Mouse (Mus musculus) kidney, postnatal 10 days (tissue): ENCODE measurements around the gene Mmp8.
A peak's percentile ranks its signal among the peaks of the same experiment; 100 is the strongest.

Source experiments
- DNase-seq: peaks from one replicate; pipeline ENCODE4 v3.0.0; 2021; ENCODE audit warnings: mixed read lengths

Gene Mmp8

DNA sequence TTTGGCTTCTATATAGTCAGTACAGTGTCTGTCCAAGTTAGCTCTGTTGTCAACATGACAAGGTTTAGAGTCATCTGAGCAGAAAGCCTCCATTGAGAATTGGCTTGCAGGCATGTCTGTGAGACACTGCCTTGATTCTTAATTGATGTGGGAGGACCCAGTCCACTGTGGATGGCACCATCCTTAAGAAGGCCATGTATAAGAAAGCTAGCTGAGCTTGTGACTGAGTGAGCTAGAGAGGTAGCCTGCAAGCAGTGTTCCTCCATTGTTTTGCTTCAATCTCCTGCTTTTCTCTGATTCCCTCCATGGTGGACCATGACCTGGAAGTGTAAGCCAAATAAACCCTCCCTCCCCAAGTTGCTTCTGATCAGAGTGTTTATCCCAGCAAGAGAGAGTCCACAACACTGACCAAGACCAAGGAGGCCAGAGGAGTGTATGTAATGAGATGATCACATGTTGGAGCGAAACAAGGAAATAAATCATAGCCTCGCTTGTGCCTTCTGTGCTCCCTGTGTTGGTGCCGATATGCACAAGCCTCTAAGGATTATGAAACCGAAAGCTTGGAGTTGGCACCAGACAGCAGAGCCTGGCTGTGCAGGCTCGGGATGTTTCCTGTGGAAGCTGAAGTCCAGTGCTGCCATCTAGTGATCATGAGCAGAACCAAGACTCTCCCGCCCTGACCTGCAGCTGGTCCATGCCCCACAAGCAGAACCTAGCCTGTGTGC, 36.7 kb downstream of the Mmp8 start:
- DNase-seq, result peak; percentile 89

DNA sequence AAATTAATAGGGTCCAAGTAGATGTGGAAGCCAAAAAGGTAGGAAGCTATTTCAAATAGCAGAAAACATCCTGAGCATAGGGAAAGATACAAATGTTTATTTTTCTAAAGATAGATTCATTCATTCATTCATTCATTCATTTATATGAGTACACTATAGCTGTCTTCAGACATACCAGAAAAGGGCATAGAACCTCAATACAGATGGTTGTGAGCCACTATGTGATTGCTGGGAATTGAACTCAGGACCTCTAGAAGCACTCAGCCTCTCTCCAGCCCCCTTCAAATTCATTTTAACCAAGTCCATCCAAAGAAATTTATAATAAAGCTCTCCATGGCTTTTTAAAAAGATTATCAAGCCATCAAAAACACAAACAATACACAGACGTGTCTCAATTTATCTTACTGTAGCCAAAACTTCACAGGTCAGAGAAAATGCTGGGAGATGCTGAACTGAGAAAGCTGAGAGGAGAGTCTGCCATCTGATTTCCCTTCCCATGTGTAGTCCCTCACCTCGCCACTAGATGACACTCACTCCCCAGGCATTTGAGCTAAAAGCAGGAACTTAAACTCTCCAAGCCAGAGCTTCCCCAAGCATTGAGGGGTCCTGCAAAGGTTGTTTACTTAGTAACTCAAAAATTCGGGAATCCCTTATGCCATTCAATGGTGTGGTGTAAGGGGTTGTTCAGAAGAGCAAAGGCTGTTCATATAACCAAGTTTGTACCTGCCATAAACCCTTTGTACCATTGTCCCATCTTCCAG, 44.9 kb downstream of the Mmp8 start:
- peak; percentile 82 for DNase-seq

DNA sequence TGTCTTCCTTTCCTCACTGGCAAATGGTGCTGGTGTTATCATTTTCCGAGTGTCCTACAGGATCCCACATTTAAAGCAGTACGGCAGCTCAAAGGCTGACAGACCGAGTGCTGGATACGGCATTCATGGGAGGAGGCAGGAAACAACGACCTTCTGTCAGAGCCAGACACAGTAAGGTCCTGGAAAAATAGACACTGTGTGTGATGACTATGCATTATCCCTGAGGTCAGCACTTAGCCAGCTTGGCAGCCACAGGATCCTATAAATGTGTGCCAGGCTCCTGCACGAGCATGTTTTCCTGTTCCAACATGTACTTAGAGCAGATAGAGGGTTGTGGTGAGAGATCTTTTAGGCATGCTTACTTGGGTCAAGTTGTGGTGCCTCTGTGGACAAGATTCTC, 45.7 kb downstream of the Mmp8 start:
- DNase-seq, result no peak

DNA sequence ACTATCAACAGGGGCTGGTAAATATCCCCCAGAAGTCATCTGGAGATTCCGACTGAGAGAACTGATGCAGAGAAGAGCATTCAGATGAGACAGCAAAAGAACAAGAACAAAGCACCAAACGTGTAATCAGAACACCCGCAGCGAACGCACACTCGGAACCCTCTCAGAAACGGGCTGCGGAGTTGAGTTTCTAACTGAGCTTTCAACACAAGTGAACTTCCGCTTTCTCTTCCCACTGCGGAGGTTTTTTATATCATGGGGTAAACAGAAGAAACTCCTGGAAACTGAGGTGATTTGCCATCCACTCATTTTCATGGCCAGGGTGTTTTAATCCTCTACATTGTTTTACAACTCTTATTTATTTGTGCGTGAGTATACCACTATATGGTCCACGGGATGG, 47.4 kb downstream of the Mmp8 start:
- DNase-seq, result no peak
